Mouse (Mus musculus) urinary bladder, postnatal 36 days (tissue): ENCODE measurements around the gene Tnip2.

Experiments
- DNase-seq, 2 experiments: peaks; one replicate each; pipeline ENCODE4 v3.0.0; 2022; ENCODE audit warnings: low spot score in 2 of 2, mixed read lengths in 1 of 2

Gene Tnip2

GRCm38 (mm10) chr5:34523958-34524485, 10.2 kb upstream of the Tnip2 start:
- no peak for DNase-seq

GRCm38 (mm10) chr5:34521337-34521736, 7.5 kb upstream of the Tnip2 start:
- no peak for DNase-seq

GRCm38 (mm10) chr5:34520458-34521209, 6.8 kb upstream of the Tnip2 start:
- DNase-seq = no peak

- DNase-seq = no peak
Measured at GRCm38 (mm10) chr5:34519389-34519910, 5.7 kb upstream of the Tnip2 start.

GRCm38 (mm10) chr5:34517913-34518312, 4.1 kb upstream of the Tnip2 start:
- peak; percentile 72 to 82 for DNase-seq

- DNase-seq = no peak
Measured at GRCm38 (mm10) chr5:34515096-34515495, 1.3 kb upstream of the Tnip2 start.

GRCm38 (mm10) chr5:34514218-34514566, 401 bp upstream of the Tnip2 start:
- DNase-seq = no peak

- no peak for DNase-seq
Measured at GRCm38 (mm10) chr5:34512486-34512885, 1.3 kb downstream of the Tnip2 start.

- DNase-seq = no peak
Measured at GRCm38 (mm10) chr5:34502821-34503220, 11.0 kb downstream of the Tnip2 start.

- no peak for DNase-seq
Measured at GRCm38 (mm10) chr5:34502411-34502810, 11.4 kb downstream of the Tnip2 start.

- no peak for DNase-seq
Measured at GRCm38 (mm10) chr5:34501588-34501987, 12.2 kb downstream of the Tnip2 start.

GRCm38 (mm10) chr5:34500886-34501285, 12.9 kb downstream of the Tnip2 start:
- DNase-seq = no peak

- no peak for DNase-seq
Measured at GRCm38 (mm10) chr5:34496745-34497144, 17.0 kb downstream of the Tnip2 start.

- no peak for DNase-seq
Measured at GRCm38 (mm10) chr5:34489418-34489787, 24.4 kb downstream of the Tnip2 start.

- DNase-seq = no peak
Measured at GRCm38 (mm10) chr5:34488741-34489417, 24.9 kb downstream of the Tnip2 start.

- DNase-seq = peak; percentile 16 to 49
Measured at GRCm38 (mm10) chr5:34487320-34488090, 26.3 kb downstream of the Tnip2 start.

GRCm38 (mm10) chr5:34485731-34486130, 28.1 kb downstream of the Tnip2 start:
- no peak for DNase-seq

- DNase-seq = no peak
Measured at GRCm38 (mm10) chr5:34480926-34481325, 32.9 kb downstream of the Tnip2 start.

GRCm38 (mm10) chr5:34468039-34468775, 45.6 kb downstream of the Tnip2 start:
- no peak for DNase-seq

GRCm38 (mm10) chr5:34466648-34467047, 47.1 kb downstream of the Tnip2 start:
- DNase-seq = no peak

GRCm38 (mm10) chr5:34466079-34466478, 47.7 kb downstream of the Tnip2 start:
- DNase-seq = no peak
